Mouse (Mus musculus): ENCODE measurements around the gene Panx2.

DNA sequence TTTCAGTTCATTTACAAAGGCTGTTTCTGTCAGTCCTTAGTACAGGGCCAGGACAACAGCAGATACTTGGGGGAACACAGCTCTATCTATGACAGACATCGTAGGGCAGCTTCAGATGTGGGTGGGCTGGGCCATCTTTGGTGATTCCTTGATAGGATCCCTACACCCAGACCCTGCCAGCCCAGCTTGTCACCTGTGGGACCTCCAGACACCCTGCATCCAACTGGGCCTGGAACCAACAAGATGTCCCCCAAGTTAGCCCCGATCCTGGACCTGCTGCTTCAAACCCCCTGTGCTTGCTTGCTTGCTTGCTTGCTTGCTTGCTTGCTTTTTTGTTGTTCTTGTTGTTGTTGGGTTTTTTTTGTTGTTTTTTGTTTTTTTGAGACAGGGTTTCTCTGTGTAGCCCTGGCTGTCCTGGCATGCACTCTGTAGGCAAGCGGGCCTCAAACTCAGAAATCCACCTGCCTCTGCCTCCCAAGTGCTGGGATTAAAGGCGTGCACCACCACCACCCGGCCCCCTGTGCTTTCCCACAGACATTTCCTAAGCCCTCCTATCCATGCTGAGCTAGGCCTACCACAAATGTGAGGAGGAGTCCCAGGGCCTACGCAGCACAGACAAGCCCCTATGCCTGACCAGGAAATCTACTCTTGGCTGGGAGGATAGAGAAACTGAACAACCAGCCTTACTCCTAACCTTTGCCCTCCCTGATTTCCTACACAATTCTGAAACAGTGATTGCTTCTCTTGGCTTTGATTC lies 2.4 kb downstream of the Panx2 start:
- TF ChIP-seq POLR2A (IDR thresholded peaks at IDR 0.05; ENCODE audit: insufficient read length, low read depth) (no peak), MAX (IDR thresholded peaks at IDR 0.05; ENCODE audit: low read depth) (no peak), TCF12 (IDR thresholded peaks at IDR 0.05; ENCODE audit: insufficient read depth, poor library complexity, severe bottlenecking) (no peak), SRF (IDR thresholded peaks at IDR 0.05; ENCODE audit: control insufficient read depth, insufficient read length, low read depth) (no peak), TCF3 (IDR thresholded peaks at IDR 0.05; ENCODE audit: insufficient read length, low read depth) (no peak), E2F4 (IDR thresholded peaks at IDR 0.05; ENCODE audit: insufficient read depth) (no peak)
